Mouse (Mus musculus): ENCODE results near the gene Ubiad1. TPM values are rescaled to one million over a fixed set of nuclear protein-coding genes. Genes with fewer than 3 reads are reported as not detected.

The Ubiad1 gene
- total RNA-seq (2021): 10 to 100 TPM; 17.6 to 18.5 TPM
- long read RNA-seq, experiment 1, transcript Ubiad1-201 (2 exons, 2,992 nt): major isoform, 8 of 14 reads
- long read RNA-seq, experiment 1, partial matches to known transcripts: 0 of 14 reads
- long read RNA-seq, experiment 1, other reads (novel, unspliced or antisense): 5 of 14 reads
- long read RNA-seq, experiment 2, transcript Ubiad1-201 (2 exons, 2,992 nt): major isoform, 10 of 18 reads
- long read RNA-seq, experiment 2, partial matches to known transcripts: 0 of 18 reads
- long read RNA-seq, experiment 2, other reads (novel, unspliced or antisense): 8 of 18 reads

- peak; percentile 94 for DNase-seq
Observed at GRCm38 (mm10) chr4:148444250-148444967, at the start of gene Ubiad1. Gene Ubiad1, minus strand, starts transcription at chr4:148444771.

GRCm38 (mm10) chr4:148491448-148491847, 46.9 kb upstream of the Ubiad1 start:
- no peak for DNase-seq

GRCm38 (mm10) chr4:148490502-148490901, 45.9 kb upstream of the Ubiad1 start:
- no peak for DNase-seq

GRCm38 (mm10) chr4:148487841-148488240, 43.3 kb upstream of the Ubiad1 start:
- no peak for DNase-seq

- DNase-seq: no peak
Observed at GRCm38 (mm10) chr4:148484511-148484910, 39.9 kb upstream of the Ubiad1 start.

GRCm38 (mm10) chr4:148481557-148482168, 37.1 kb upstream of the Ubiad1 start:
- no peak for DNase-seq

- no peak for DNase-seq
Observed at GRCm38 (mm10) chr4:148480245-148480644, 35.7 kb upstream of the Ubiad1 start.

GRCm38 (mm10) chr4:148473496-148473895, 28.9 kb upstream of the Ubiad1 start:
- DNase-seq: no peak

- DNase-seq: no peak
Observed at GRCm38 (mm10) chr4:148472436-148473174, 28.0 kb upstream of the Ubiad1 start.

- no peak for DNase-seq
Observed at GRCm38 (mm10) chr4:148471363-148471806, 26.8 kb upstream of the Ubiad1 start.

GRCm38 (mm10) chr4:148469487-148470252, 25.1 kb upstream of the Ubiad1 start:
- DNase-seq: no peak

GRCm38 (mm10) chr4:148468396-148468795, 23.8 kb upstream of the Ubiad1 start:
- DNase-seq: no peak

GRCm38 (mm10) chr4:148466511-148467079, 22.0 kb upstream of the Ubiad1 start:
- peak; percentile 45 for DNase-seq

GRCm38 (mm10) chr4:148464869-148465268, 20.3 kb upstream of the Ubiad1 start:
- DNase-seq: no peak

- DNase-seq: no peak
Observed at GRCm38 (mm10) chr4:148464301-148464700, 19.7 kb upstream of the Ubiad1 start.

GRCm38 (mm10) chr4:148463208-148463960, 18.8 kb upstream of the Ubiad1 start:
- DNase-seq: peak; percentile 52

- no peak for DNase-seq
Observed at GRCm38 (mm10) chr4:148462717-148463116, 18.1 kb upstream of the Ubiad1 start.

GRCm38 (mm10) chr4:148461772-148462171, 17.2 kb upstream of the Ubiad1 start:
- no peak for DNase-seq

GRCm38 (mm10) chr4:148460656-148461284, 16.2 kb upstream of the Ubiad1 start:
- no peak for DNase-seq

GRCm38 (mm10) chr4:148455477-148456025, 11.0 kb upstream of the Ubiad1 start:
- peak; percentile 28 for DNase-seq

Measured in adrenal gland, postnatal 10 days (tissue).